Mouse (Mus musculus): ENCODE measurements around the gene Hc.

Hc gene

DNA sequence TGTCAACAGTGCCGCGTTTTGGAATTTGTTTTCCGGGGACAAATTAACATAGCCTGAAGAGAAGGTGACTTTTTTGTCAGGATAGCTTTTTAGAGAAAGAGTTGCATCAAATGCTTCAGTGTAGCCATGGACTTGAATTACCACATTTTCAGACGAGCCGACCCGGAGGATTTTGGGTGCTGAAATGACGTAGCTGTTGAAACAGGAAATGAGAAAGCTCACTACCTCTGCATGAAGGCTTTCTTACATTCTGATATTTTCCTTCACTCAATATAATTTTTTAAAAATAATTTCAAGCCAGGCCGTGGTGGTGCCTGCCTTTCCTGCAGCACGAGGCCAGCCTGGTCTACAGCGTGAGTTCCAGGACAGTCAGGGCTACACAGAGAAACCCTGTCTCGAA, 4.0 kb downstream of the Hc start:
- DNase-seq = no peak

DNA sequence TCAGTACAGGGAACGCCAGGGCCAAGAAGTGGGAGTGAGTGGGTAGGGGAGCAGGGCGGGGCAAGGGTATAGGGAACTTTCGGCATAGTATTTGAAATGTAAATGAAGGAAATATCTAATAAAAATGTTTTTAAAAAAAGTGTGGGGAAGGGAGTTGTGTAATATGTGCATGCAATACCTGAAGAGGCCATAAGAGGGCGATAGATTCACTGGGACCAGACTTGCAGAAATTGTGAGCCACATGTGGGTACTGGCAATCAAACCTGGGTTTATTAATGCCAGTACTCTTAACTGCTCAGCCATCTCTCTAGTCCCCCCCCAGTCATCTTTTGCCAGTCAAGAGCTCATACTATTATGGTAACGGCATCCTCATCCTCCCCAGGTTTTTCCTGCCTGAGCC, 12.4 kb downstream of the Hc start:
- DNase-seq = peak in 1 of 2 experiments; percentile 8

DNA sequence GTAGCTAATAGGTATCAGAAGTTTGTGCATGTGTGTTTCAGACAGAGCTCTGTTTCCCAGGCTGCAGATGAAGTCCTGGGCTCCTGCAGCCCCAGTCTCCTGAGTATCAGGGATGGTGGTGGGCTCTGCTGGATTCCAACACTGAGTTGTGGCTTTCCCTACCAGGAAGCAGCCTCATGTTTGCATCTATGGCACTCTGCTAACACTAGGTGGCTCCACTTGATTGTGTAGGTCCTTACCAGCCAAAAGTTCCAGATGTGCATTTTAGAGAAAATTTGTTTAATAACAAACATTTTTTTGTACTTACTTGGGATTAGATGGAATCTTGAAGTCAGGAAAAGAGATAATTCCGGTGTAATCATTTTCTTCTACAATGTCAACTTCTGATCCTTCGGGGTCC, 16.3 kb downstream of the Hc start:
- DNase-seq = peak in 1 of 2 experiments; percentile 14

DNA sequence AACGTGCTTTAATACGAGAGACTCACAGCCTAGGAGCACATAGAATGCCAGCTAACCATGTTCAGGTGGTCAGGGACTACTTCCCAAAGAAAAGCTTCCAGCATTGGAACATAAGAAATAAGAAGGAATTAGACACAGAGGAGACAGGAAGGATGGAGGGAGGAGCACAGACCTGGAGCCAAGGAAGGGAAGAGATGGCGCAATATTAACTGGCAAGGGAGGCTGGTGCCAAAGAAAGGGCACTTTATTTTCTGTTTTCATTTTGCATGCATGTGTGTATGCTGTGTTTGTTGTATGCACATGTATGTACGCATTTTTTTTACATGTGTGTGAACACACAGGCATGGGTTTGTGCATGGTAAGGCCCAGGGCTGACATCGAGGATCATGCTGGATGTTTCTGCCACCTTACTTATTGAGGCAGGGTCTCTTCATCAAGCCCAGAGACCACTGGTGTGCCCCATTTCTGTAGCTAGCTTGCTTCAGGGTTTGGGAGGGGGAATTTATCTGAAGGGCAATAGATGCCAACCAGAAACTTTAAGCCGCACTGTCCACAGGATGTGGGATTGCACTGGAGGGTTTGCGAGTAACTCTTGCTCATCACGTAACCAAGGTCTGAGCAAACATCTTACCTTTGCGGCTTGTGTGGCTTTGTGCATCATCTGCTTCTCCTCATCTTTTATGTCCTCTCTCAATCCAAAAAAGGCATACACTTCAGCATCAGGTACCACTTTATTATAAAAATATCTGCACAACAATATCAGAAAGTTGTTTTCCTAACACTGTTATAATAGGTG, 22.5 kb downstream of the Hc start:
- DNase-seq = no peak

DNA sequence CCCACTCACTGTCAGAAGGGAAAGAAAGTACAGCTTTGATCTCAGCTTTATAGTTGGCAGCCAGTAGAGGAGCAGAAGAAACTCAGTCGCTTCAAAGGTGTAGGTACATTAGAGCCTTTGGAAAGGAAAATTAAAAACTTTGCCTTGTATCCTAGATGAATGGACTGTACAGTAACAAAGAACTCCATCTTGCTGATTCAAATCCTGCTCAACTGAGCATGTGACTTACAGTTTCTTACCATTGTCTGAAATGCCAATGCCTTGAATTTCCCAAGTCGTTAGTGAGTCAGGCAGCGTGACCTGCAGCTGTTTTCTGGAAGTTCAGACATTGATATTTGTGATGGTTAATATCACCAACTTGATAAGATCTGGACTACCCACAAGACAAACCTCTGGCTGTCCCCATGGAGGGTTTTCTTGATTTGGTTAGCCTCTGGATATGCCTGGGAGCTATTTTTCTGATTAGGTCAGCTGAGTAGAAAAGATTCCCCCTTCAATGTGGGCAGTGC, 36.5 kb downstream of the Hc start:
- no peak for DNase-seq

DNA sequence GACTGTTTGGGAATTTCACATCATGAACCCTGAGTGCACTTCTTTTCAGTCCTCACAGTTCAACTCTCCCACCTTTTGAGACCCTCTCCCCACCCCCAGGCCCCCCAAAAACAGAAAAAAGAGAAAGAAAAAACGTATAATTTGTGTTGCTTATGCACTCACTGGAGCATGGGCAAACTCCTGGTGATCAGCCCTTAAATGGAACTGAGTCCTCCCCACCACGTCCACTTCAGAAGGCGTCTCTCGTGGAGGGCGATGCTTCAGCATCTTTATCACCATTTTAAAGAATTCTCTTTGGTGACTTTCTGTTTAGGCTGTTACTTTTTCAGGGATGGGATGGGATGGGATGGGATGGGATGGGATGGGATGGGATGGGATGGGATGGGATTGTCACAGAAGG, 39.4 kb downstream of the Hc start:
- DNase-seq = no peak

DNA sequence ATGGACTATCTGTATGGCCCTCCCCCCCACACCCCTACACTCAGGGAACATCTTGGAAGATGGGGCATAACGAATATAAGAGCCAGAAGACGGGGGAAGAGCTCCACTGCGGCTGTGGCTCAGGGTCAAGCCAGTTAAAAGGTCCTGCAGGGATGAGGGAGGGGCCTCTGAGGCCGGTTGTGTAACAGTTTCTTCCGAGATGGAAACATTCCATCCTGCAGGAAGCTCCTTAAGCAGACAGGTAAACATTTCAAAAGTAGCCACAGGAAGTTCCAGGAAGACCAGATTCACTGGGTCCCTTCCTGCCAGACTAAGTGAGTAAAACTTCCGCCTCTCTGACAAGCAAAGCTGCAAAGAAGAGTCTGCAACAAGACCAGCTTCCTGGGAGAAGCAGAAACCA, 45.4 kb downstream of the Hc start:
- DNase-seq = no peak

DNA sequence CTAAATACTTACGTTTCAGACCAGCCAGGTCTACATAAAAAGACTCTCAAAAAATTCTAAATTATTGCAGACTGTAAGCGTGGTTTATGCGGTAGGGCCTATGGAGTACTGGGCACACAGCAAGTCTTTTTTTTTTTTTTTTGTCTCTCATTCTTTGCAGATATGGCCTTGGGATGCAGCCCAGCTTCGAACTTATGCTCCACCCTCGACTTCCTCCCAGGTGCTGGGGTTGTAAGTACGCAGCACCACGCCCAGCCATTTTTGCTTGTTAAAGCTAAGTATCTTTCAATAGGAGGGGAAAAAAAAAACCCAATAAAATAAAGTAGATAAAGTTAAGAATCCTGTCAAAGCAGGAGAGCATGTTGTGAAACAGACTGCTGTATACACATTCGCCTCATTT, 49.6 kb downstream of the Hc start:
- no peak for DNase-seq

DNA sequence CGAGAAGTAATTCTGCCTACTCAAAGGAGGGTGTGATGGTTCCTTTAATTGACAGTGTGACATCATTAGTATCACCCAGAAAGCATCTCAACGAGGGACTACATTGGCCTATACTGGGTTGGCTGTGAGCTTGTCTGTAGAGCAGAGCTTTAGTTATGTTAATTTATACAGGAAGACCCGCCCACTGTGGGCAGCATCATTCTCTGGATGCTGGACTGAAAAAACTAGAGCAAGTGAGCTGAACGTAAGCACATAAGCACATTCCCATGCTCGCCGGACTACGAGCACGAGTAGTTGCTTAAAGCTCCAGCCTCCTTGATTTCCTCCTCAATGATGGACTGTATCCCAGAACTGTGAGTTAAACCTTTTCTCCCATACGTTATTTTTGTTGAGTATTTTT, 62.3 kb downstream of the Hc start:
- DNase-seq = no peak

DNA sequence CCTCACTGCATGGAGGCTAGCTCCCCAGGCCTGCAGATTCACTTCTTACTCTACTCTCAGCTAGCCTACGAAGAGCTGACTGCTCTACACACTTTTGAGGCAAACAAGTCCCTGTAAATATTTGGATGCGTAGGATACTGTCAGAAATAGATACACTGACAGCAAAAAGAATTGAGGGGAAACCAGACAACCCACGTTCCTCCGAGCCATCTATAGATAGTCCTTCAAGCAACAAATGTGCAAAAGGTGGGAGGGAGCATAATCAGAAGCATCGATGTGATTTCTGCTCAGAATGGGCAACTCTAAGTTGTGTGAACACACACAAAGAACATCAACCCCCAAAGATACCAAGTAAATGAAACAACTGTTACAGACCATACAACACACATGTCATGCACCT, 64.7 kb downstream of the Hc start:
- DNase-seq = no peak

DNA sequence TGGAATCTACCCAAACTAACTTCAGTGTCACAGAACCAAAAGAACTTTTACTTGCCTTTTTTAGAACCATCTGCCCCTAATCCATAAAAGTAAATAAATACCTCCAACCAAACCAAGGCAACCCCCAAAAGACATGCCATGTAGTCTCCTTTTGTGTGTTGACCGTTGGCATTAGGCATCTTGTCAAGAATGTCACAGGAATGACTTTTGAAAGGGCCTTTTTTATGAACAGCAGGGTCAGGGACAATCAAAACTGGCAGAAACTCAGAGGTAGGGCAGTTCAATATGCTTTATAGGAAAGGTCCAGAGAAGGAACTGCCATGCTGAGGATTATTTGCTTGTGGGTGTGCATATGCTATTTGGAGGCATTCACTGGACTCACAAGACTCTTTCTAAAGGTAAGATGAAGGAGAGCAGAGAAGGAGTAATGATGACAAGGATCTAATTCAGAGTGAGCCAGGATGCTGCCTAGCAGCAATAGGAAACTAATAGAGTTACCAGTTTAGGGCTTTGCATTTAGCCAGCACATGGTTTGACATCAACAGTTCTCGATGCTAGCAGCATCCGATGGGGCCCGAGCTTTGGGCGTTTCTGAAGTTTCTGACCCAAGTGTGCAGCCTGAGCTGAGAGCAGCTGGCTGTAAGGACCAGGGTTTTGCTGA, 67.4 kb downstream of the Hc start:
- DNase-seq = no peak

DNA sequence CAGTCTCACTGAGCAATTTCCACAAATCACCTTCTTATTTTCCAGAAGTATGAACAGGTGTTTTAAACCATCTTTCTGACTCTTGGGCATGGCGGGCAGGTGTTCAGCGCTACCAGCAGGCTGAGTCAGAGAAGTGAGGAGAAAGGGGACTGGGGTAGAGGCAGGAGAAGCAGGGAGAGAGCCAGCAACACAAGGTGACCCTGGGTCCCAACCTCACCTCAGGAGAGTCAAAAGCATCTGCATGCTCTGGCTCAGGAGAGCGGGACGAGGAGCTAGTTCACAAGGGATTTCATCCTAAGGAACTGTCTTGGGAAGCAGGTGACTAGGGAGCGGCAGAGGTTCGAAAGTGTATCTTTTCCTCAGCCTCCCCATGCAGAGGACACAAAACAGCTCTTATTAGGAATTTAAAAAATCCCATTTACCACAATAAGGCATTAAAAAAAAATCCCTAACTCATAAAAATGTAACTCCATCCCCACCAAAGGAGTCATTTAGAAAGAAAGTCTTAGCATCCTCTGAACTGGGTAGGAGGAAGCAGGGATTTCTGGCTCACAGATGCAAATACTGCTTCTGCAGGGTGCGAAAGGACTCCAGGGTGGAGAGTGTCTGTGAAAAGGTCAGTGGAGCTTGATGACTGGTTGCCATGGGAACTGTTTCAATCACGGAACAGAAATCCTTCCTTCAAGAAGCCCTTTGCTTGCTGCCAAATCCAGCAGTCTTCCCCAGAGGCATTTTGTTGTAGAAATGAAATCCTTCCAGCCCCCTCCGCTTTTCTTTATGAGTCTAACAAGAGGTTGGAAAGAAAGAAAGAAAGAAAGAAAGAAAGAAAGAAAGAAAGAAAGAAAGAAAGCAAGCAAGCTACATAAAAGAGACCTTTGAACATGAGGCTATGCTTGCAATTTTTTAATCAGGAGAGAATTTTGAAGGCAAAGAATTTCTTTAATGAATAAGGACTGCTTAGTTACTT, 68.2 kb downstream of the Hc start:
- no peak for DNase-seq

DNA sequence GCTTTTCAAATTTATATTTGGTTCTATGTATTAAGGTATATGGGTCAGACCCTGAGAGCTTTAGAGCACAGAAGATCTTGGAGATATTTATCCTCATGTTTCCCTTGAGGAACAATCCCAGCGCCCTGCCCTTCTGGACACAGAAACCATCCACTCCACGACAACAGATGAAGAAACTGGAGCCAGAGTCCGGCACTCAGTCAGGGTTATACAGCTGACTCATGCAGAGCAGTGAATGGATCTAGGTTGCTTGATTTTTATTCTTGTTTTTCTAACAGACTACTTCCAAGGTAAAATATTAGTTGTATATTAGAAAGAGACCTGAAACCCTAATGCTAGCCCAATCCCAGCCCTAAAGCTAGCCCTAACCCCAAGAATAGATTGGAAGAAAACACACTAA, 69.3 kb downstream of the Hc start:
- DNase-seq = no peak

DNA sequence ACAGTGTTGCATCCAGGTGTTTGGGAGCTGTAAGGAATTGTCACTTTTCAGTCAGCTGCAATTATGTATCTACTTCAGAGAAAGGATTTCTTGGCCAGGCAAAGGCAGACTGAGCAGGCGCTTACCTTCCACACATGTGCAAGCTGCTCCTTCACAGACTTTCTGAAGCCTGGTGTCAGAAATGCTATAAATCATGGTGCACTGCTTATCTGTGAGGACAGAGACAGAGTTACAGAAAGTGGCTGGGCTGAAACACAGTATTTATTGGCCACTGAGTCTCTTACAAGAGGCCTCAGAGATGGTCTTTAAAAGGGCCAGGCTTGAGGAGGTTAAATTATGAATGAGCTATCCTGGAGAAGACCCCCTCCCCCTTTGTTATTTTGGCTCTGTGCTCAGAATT, 71.5 kb downstream of the Hc start:
- DNase-seq = no peak

DNA sequence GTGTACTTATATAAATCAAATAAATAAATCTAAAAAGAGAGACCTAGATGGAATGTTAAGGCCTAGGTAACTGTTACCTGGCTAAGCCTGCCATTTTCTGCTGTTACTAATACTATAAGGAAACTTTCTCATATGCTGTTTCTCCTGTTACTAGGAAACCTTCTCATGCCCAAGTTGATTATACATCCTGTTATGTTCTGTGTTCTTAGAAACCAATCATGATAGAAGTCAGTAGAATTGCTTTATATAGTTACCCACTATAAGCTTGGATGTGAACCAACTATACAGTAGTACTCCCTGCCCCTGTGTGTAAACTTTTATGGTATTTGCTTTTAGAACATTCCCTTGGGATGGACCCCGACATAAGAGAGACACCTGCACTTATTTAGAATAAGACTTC, 73.6 kb downstream of the Hc start:
- no peak for DNase-seq

DNA sequence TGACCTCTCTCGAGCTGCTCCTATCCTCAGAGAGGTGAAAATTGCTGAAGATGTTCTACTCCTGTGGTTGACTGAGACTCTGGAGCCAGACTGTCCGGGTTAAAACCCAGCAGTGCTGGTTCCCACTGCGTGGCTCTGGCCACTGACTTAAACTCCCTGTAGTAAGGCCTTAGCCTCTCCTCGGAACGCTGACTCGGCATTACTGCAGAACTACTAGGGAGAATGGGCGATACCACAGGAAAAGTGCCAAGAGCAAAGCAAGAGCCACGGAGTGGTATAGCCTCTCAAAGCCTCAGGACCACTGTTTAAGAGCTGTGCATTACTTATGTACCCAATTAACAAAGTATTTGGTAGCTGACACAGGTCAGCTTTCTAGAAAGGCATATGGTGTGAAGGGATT, 76.4 kb downstream of the Hc start:
- DNase-seq = no peak

DNA sequence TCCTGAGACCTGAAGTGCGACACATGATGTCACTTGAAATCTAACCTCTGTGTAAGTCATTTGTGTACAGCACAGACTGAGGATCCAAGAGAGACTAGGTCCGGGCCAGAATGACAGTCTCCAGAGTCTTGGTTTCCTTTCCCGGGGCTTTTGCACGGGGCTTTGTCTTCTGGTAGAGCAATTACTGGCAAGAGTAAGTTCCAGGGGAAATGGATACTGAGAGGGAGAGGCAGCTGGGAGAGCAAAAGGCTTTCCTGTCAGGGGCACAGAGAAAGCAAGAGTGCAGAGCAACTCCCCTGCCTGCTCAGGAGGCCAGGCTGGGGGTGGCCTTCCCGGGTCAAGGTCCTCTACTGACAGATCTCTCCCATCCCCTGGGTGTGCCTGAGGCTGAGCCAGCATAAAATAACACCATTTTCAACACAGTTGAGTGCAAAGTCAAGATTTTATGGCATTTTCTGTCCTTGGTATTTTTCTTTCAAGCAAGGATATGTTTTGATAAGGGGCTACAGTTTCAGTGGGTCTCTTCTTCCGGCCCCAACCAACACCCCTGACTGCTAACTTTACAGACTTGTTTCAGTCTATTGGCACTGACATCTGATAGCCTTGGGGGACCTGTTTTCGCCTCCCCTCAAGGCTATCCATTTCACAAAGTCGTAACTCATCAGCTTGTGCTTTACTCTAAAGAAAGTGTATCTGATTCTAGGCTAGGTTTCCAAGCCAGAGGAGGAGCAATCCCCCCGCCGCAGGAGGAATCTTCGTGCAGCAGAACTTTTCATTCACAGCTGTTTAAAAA, 78.1 kb downstream of the Hc start:
- no peak for DNase-seq

DNA sequence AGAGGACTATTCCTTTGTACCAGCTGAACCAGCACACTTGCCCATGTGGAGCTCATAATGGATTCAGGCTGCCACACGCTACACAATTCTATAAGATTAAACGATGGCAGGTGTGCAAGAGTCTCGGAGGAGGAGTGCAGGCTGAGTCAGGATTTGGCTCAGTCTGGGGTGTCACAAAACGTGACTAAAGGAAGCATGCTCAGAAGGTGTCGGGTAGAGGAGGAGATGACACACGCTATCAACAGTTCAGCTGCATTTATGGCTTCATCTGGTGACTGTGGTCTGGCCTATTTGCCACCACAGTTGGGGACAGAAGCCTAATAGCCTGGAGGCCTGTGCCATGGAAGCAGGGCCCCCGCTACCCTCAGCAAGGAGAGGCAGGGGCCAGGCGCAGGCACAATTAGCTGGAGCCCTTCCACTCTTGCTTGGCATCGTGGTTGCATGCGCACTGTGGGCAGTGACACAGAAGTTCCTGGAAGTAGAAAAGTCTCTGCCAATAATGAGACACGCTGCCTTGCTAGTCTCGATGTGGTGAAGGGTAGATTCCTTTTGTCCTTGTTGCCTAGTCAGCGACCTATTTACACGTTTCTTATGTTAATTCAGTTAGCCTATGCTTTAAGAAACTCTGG, 79.0 kb downstream of the Hc start:
- DNase-seq = no peak

DNA sequence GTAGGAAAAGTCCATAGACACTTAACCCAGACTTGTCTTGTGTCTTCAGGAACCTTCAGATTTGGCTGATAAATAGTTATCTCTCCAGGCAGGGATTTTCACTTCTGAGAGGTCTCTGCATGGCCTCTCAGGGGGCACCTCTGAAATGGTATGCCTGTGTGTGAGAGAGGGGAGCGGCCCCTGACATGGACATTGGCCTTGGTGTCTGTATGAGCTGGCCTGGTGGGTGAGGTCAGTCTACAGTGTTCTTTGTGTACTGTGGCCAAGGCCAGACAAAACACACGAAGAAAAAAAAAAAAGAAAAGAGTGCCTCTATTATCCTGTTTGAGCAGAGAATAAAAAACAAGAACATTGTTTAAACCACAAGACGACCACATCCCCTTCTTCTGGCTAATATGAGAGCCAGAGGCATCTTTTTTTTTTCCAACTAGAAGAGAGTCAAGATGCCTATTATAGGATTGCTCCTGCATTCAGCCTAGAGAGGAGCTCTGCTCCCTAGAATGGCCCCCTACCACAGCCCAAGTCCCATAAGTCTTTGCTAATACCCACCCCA, 81.7 kb downstream of the Hc start:
- DNase-seq = no peak

DNA sequence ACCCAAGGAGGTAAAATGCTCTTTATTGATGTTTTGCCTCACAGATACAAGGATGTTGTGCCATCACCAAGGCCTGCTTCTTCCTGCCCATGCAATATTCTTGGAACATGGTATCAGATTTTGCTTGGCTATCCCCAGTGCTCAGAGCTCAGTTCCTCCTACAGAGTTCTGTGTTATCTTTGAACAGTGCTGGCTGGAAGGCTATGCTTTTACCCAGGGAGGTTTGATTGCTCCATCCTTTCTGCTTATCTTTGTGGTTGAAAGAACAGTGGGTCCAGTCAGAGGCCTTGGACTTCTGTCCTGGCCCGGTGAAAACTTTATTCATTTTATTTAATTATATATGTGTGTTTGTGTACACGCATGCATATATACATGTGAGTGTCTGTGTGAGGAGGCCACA, 83.0 kb downstream of the Hc start:
- DNase-seq = no peak

DNA sequence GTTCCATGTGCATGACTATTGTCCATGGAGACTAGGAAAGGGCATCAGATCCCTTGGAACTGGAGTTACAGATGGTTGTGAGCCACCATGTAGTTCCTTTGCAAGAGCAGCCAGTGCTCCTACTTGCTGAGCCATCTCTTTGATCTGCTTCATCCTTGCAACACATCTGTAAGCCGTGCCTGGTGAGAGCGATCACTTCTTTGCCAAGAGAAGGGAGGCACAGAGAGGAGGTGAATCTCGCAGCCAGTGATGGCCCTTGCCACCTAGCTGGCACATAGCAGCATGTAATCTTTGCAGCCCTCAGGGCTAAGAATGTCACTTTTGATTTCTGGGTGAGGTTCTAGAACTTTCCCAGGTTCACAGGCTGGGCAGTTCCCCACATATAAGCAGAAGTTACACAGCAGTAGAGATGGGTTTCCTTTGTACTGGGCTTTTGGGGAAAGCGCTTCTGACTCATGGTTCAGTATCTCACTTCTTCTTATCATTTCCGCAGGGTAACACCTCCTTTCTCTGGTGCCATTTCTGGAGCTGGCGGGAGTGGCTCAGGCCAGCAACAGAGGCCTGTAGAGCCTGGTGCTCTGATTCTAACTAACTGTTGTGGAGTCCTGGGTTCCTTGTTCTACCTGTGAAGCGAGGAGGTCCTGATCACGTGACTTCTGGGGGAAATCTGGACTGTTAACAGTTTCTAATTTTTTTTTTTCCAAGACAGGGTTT, 84.1 kb downstream of the Hc start:
- DNase-seq = peak; percentile 38 to 44

Data from spleen, adult 18-20 months (tissue).